In genomic region chr5:103914335-103915226, GRCm38 (mm10) we compare ENCODE assay signal across 14 mouse cellular contexts. TPM values are rescaled to one million over a fixed set of nuclear protein-coding genes. Genes with fewer than 3 reads are reported as not detected.
DNase-seq lines count a peak whose midpoint lies in the region; ATAC-seq and TF ChIP-seq lines count a peak whose summit lies in the region.
"Had no signal": no experiment of that assay in that cellular context is flagged by ENCODE, and none has a peak within 500 bp of the region (broad histone marks: within the 10 kb centered on the region; RNA-seq: fewer than 3 reads in every experiment).

No protein-coding gene starts in this region.

- intact Hi-C loops in left cerebral cortex, adult 2 months (cut with DNase I): loop anchor here (5.0 kb wide), 2 partner anchors 57 to 133 kb away; partner anchors contain the start of gene Nudt9

- H3K9me3 ChIP-seq in forebrain, postnatal 0 days (ENCODE audit: low read length): no peaks in the 10 kb centered on the region
- no peaks in the 10 kb centered on the region for H3K9me3 ChIP-seq in forebrain, embryonic 14.5 days (replicated peaks; ENCODE audit: control insufficient read depth, low read length)
- H3K9me3 ChIP-seq in stomach, postnatal 0 days (ENCODE audit: control insufficient read depth, low read length): no peaks in the 10 kb centered on the region
- H3K9me3 ChIP-seq: embryonic facial prominence, embryonic 15.5 days; neural tube, embryonic 12.5 days had no signal

- ATAC-seq in forebrain, postnatal 0 days: no peak
- ATAC-seq in forebrain, embryonic 14.5 days: no peak
- no peak for ATAC-seq in stomach, postnatal 0 days (ENCODE audit: low FRiP score, low TSS enrichment)
- ATAC-seq: forebrain, embryonic 16.5 days had no signal

- TF ChIP-seq EP300 in stomach, postnatal 0 days (optimal IDR thresholded peaks at IDR 0.05): no peak

- TF ChIP-seq CTCF in forebrain, postnatal 0 days (IDR thresholded peaks at IDR 0.05; ENCODE audit: low read depth): peak; percentile 48
- TF ChIP-seq CTCF in left cerebral cortex, adult 2 months (IDR thresholded peaks at IDR 0.05): peak; percentile 50
- TF ChIP-seq CTCF in stomach, postnatal 0 days (IDR thresholded peaks at IDR 0.05; ENCODE audit: low read depth): peak; percentile 65

- H3K9ac ChIP-seq in forebrain, postnatal 0 days: no peak overlapping the region
- no peak overlapping the region for H3K9ac ChIP-seq in forebrain, embryonic 14.5 days (ENCODE audit: low read length)
- H3K9ac ChIP-seq in stomach, postnatal 0 days (ENCODE audit: low read length): no peak overlapping the region
- H3K9ac ChIP-seq: embryonic facial prominence, embryonic 15.5 days; neural tube, embryonic 12.5 days had no signal

- no peaks in the 10 kb centered on the region for H3K36me3 ChIP-seq in forebrain, postnatal 0 days (ENCODE audit: insufficient read depth)
- no peaks in the 10 kb centered on the region for H3K36me3 ChIP-seq in forebrain, embryonic 14.5 days (ENCODE audit: control insufficient read depth, insufficient read depth, low read length)
- H3K36me3 ChIP-seq in stomach, postnatal 0 days (ENCODE audit: control insufficient read depth, insufficient read depth, low read length): no peaks in the 10 kb centered on the region
- H3K36me3 ChIP-seq: embryonic facial prominence, embryonic 15.5 days; neural tube, embryonic 12.5 days had no signal

- H3K27me3 ChIP-seq in forebrain, postnatal 0 days (ENCODE audit: insufficient read depth, low read length): no peaks in the 10 kb centered on the region
- H3K27me3 ChIP-seq in forebrain, embryonic 14.5 days (replicated peaks; ENCODE audit: control insufficient read depth, insufficient read depth, low read length): no peaks in the 10 kb centered on the region
- H3K27me3 ChIP-seq in stomach, postnatal 0 days (ENCODE audit: control insufficient read depth, insufficient read depth, low read length): no peaks in the 10 kb centered on the region
- H3K27me3 ChIP-seq: embryonic facial prominence, embryonic 15.5 days; neural tube, embryonic 12.5 days had no signal

- H3K27ac ChIP-seq in forebrain, postnatal 0 days (ENCODE audit: low read depth, low read length): no peak overlapping the region
- no peak overlapping the region for H3K27ac ChIP-seq in forebrain, embryonic 14.5 days (ENCODE audit: low read depth, low read length)
- H3K27ac ChIP-seq in left cerebral cortex, adult 2 months: no peak overlapping the region
- no peak overlapping the region for H3K27ac ChIP-seq in stomach, postnatal 0 days (replicated peaks)
- H3K27ac ChIP-seq: embryonic facial prominence, embryonic 15.5 days; neural tube, embryonic 12.5 days had no signal

- DNase-seq in forebrain, postnatal 0 days: no peak
- DNase-seq in forebrain, embryonic 14.5 days (ENCODE audit: low spot score): no peak
- DNase-seq in left cerebral cortex, adult 2 months (ENCODE audit: extremely low spot score in 1 of 2, low spot score in 2 of 2): no peak
- no peak for DNase-seq in left cerebral cortex, adult 18-20 months (ENCODE audit: low spot score in 2 of 2)
- peak; percentile 10 for DNase-seq in thymus, postnatal 25 days
- DNase-seq in thymus, postnatal 36 days: no peak
- no peak for DNase-seq in stomach, postnatal 0 days (ENCODE audit: low spot score)
- DNase-seq in layer of hippocampus, postnatal 25 days (ENCODE audit: extremely low spot score in 1 of 2, low spot score in 1 of 2): no peak
- DNase-seq: adrenal gland, postnatal 10 days; heart, postnatal 14 days; thymus, adult 18-20 months had no signal

- no peak overlapping the region for H3K4me2 ChIP-seq in forebrain, postnatal 0 days (ENCODE audit: low read depth)
- H3K4me2 ChIP-seq in forebrain, embryonic 14.5 days (ENCODE audit: low read length): no peak overlapping the region
- no peak overlapping the region for H3K4me2 ChIP-seq in stomach, postnatal 0 days (replicated peaks; ENCODE audit: low read depth)
- H3K4me2 ChIP-seq: embryonic facial prominence, embryonic 15.5 days; neural tube, embryonic 12.5 days had no signal

- no peak overlapping the region for H3K4me3 ChIP-seq in forebrain, postnatal 0 days (ENCODE audit: low read depth, low read length)
- no peak overlapping the region for H3K4me3 ChIP-seq in forebrain, embryonic 14.5 days (ENCODE audit: low read depth, low read length)
- no peak overlapping the region for H3K4me3 ChIP-seq in left cerebral cortex, adult 2 months
- H3K4me3 ChIP-seq in stomach, postnatal 0 days (ENCODE audit: low read depth, low read length): no peak overlapping the region
- H3K4me3 ChIP-seq: embryonic facial prominence, embryonic 15.5 days; neural tube, embryonic 12.5 days had no signal

- 77% methylated on average over 11 of the region's 11 CpGs for WGBS in forebrain, postnatal 0 days
- 75% methylated on average over 11 of the region's 11 CpGs for WGBS in forebrain, embryonic 14.5 days
- WGBS in stomach, postnatal 0 days: 58% methylated on average over 11 of the region's 11 CpGs

- no peaks in the 10 kb centered on the region for H3K4me1 ChIP-seq in forebrain, postnatal 0 days (ENCODE audit: insufficient read depth)
- H3K4me1 ChIP-seq in forebrain, embryonic 14.5 days (ENCODE audit: control insufficient read depth, insufficient read depth, low read length): 0 out of 2 replicates have a peak, but pooled peaks cover 3% of the 10 kb centered on the region
- H3K4me1 ChIP-seq in stomach, postnatal 0 days (replicated peaks; ENCODE audit: control insufficient read depth, insufficient read depth): no peaks in the 10 kb centered on the region
- H3K4me1 ChIP-seq: neural tube, embryonic 12.5 days had no signal

RNA-seq across cellular contexts. Expression of gene Klhl8, which starts 3.5 kb away (rescaled TPM):
- 51.2 and 60.0 TPM in 2 replicates for total RNA-seq in forebrain, postnatal 0 days (2014; rRNA removed)
- 41.0 and 47.3 TPM in 2 replicates for polyA plus RNA-seq in forebrain, postnatal 0 days (2015; fragmentation: Nextera tagmentation; extraction: Ambion mirVana)
- polyA plus RNA-seq in forebrain, embryonic 14.5 days (2014; fragmentation: Nextera tagmentation; extraction: Ambion mirVana): 41.1 and 46.5 TPM in 2 replicates
- total RNA-seq in left cerebral cortex, adult 2 months (2021): 10 to 100 TPM; 33.1 to 35.3 TPM
- 10 to 100 TPM; 36.0 to 39.0 TPM for total RNA-seq in left cerebral cortex, adult 18-20 months (2021)
- 7.7 and 8.4 TPM in 2 replicates for polyA plus RNA-seq in stomach, postnatal 0 days (2015; fragmentation: Nextera tagmentation; extraction: Ambion mirVana)
- 10 to 100 TPM; 34.2 to 34.3 TPM for total RNA-seq in layer of hippocampus, postnatal 25 days (2021)
